Mouse (Mus musculus): ENCODE measurements around the gene Notch1. TPM values are rescaled to one million over a fixed set of nuclear protein-coding genes. Genes with fewer than 3 reads are reported as not detected.

Gene Notch1
- polyA plus RNA-seq, 1 experiment from 2014 or later: 17.3 TPM

DNA sequence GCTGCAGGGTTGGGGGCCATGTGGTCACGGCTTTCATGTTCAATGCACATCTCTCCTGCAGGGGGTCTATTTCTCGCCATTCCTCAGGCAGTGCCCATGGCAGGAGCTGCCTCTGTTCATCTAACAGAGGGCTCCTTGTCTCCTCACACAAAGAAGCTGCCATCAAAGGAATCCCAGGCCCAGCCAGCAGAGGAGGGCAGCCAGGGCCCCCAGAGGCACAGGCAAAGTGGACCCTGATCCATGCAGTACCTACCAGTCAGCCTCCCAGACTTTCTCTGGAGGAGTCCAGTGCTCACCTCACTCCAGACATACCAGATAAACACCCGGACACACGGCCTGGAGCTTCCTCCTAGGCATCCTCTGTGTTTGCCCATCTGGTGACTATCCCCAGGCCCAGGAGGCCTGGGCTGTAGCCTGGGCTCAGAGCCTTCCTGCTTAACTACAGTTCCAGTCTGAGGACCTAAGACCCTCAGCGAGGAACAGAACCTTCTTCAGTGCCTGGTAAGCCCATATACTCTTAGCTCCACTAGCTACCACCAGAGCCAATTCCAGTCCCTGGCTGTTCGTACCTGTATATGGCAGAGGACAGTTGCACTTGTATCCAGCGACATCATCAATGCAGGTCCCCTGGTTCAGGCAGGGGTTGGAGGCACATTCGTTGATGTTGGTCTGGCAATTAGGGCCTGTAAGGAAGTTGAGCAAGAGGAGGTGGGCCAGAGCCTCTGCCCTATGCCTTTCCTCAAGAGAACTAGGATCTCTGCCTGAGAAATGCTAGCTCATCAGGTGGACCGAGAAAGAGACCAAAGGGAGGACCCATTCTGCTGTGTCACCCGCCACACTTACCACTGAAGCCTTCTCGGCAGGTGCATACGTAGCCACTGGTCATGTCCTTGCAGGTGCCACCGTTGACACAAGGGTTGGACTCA lies 40.7 kb downstream of the Notch1 start:
- ATAC-seq (ENCODE audit: insufficient number of reproducible peaks, insufficient read depth, low FRiP score, low TSS enrichment, low read depth): no peak
- Histone ChIP-seq H3K27me3 (no peaks in the 10 kb centered on the region), H3K36me3 (peaks cover 95% of the 10 kb centered on the region), H3K9me3 (no peaks in the 10 kb centered on the region), H3K4me2 (no peak overlapping the region), H3K9ac (peak overlapping the region; percentile 49; the same call in 1 of the 2 replicates), H3K27ac (peak overlapping the region; percentile 9), H3K4me3 (no peak overlapping the region), H3K4me1 (no peaks in the 10 kb centered on the region)
- 77% methylated on average over 13 of the region's 13 CpGs for WGBS

DNA sequence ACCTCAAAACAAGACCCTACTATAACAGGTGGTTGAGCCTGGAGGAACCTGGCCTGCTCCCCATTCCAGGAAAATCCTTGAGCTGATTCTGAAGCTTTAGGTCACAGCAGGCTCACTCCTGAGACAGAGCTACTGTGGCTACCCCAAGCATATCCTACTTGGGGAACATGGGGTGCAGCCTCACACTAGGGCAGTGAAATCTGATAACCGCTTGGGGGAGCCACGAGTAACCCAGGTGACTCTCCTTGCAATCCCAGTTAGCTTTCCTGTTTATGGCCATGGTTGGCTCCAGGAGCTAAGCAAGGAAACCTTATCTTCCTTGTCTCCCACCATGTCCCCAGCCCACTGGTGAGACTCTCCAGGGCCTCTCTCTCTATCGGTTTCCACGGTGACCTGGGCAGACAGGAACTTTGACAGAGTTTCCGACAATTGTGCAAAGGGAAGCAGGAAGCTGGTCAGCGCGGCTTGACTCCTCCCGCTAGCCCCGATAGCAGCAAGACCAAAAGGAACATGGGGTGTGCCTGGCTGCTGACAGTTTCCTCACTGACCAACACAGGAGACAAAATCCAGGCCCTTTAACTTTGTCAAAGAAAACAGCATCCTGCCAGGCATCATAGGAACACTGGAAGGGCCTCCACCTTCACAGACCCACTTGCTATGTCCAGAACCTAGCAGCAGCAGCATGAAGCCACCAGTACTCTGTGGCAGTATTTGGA lies 41.5 kb downstream of the Notch1 start:
- Histone ChIP-seq H3K36me3 (peaks cover 95% of the 10 kb centered on the region), H3K27me3 (no peaks in the 10 kb centered on the region), H3K4me2 (no peak overlapping the region), H3K9me3 (no peaks in the 10 kb centered on the region), H3K9ac (no peak overlapping the region), H3K27ac (peak overlapping the region; percentile 9), H3K4me1 (no peaks in the 10 kb centered on the region), H3K4me3 (no peak overlapping the region)
- no peak for ATAC-seq (ENCODE audit: insufficient number of reproducible peaks, insufficient read depth, low FRiP score, low TSS enrichment, low read depth)
- WGBS: 45% methylated on average over 9 of the region's 9 CpGs

DNA sequence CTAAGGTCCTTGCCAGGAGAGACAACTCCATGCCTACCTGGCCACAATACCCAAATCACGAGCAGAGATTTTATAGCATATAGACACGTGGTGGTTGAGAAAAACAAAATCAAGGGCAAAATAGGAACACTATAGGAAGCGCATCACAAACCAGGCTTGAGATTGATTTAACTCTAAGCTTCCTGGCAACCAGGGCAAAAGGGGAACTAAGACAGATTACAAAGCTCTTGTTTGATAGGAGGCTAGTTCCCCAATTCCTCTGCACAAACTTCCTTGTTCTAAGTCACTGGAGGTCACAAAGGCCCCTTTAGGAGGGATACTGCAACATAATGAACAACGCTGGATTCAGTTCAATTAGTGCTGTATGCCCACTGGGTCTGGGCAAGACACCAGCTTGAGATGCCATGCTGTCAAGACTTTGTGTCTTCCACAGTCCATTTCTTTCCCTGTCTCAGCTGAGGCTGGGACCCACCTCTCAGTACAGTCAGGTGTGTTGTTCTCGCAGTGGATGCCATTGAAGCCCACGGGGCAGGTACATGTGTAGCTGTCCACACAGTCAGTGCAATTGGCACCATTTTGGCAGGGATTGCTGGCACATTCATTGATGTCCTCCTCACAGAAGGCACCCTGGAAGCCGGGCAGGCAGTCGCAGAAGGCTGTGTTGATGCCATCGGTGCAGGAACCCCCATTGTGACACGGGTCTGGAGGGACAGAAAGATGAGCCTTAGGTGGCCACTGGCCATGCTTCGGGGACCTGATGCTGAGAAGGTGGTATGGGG lies 44.0 kb downstream of the Notch1 start:
- H3K36me3 ChIP-seq: peaks cover 95% of the 10 kb centered on the region
- no peaks in the 10 kb centered on the region for H3K4me1 ChIP-seq
- H3K4me3 ChIP-seq: no peak overlapping the region
- no peak overlapping the region for H3K4me2 ChIP-seq
- H3K9ac ChIP-seq: no peak overlapping the region
- H3K27ac ChIP-seq: no peak overlapping the region
- no peaks in the 10 kb centered on the region for H3K9me3 ChIP-seq
- H3K27me3 ChIP-seq: no peaks in the 10 kb centered on the region
- WGBS: 90% methylated on average over 11 of the region's 11 CpGs
- ATAC-seq (ENCODE audit: insufficient number of reproducible peaks, insufficient read depth, low FRiP score, low TSS enrichment, low read depth): no peak

DNA sequence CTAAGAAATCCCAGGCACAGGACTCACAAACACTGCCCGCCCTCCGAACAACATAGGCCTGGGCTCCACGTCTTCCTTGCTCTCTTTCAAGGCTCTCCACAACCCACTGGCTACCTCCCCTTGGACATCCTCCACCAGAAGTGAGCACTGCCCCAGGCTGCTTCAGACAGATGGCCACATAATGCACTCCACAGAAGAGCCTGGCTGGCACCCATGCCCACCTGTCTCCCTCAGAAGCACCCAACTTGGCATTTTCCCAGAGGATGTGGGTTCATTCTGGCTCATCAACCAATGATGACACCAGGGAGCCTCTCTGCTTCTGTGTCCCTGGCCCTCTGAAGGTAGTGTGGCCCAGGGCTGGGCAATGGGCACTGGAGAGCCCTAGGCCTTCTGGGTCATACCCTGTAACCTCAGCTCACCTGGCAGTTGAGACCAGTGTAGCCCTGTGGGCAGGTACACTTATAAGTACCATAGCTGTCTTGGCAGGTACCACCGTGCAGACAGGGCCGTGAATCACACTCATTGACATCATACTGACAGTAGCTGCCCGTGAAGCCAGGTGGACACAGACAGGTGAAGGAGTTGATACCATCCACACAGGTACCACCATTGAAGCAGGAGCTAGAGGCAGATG lies 44.7 kb downstream of the Notch1 start:
- H3K9me3 ChIP-seq: no peaks in the 10 kb centered on the region
- H3K27me3 ChIP-seq: no peaks in the 10 kb centered on the region
- peaks cover 95% of the 10 kb centered on the region for H3K36me3 ChIP-seq
- H3K4me2 ChIP-seq: no peak overlapping the region
- ATAC-seq (ENCODE audit: insufficient number of reproducible peaks, insufficient read depth, low FRiP score, low TSS enrichment, low read depth): no peak
- no peak overlapping the region for H3K9ac ChIP-seq
- no peak overlapping the region for H3K4me3 ChIP-seq
- no peaks in the 10 kb centered on the region for H3K4me1 ChIP-seq
- no peak overlapping the region for H3K27ac ChIP-seq
- WGBS: 87% methylated on average over 6 of the region's 6 CpGs

DNA sequence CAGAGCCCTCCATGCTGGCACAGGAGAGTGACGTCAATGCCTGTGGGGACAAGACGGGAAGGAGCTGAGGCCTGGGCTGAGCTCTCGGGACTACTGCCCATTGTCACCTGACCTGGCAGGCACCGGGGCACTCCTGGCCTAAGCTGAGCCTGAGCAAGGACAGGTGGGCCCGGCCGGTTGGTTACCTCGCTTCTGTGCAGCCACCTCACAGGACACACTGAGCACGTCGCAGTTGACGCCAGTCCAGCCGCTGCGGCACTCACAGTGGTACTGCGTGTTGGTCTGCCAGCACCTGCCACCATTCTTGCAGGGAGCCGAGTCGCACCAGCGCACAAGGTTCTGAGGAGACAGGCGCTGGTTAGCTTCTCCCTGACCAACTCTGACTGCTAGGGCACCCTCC lies 45.5 kb downstream of the Notch1 start:
- peaks cover 95% of the 10 kb centered on the region for H3K36me3 ChIP-seq

DNA sequence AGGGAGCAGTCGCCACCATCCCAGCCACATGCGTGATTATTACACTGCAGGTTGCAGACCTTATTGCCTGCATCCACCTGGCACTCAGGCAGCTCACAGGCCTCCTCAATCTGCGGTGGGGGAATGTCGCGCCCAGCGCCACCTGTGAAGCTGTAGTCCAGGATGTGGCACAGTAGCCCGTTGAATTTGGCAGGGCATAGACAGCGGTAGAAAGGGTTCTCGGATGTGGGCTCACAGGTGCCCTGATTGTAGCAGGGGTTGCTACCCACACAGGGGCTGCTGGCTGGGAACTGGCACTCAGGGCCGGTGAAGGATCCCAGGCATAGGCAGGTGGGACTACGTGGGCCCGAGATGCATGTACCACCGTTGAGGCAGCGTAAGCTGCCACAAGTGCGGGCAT lies 48.1 kb downstream of the Notch1 start:
- no peaks in the 10 kb centered on the region for H3K4me1 ChIP-seq
- peaks cover 98% of the 10 kb centered on the region for H3K36me3 ChIP-seq
- ATAC-seq (ENCODE audit: insufficient number of reproducible peaks, insufficient read depth, low FRiP score, low TSS enrichment, low read depth): no peak
- no peak overlapping the region for H3K4me3 ChIP-seq
- WGBS: 95% methylated on average over 15 of the region's 15 CpGs
- H3K27me3 ChIP-seq: no peaks in the 10 kb centered on the region
- no peaks in the 10 kb centered on the region for H3K9me3 ChIP-seq
- H3K4me2 ChIP-seq: no peak overlapping the region
- H3K9ac ChIP-seq: no peak overlapping the region
- H3K27ac ChIP-seq: no peak overlapping the region

More for the DNA sequence above, 45.5 kb downstream of the Notch1 start:
- H3K4me3 ChIP-seq: no peak overlapping the region
- H3K4me1 ChIP-seq: no peaks in the 10 kb centered on the region
- H3K9ac ChIP-seq: 0 out of 2 replicates have a peak overlapping the region, but pooled peaks have one; percentile 11
- ATAC-seq (ENCODE audit: insufficient number of reproducible peaks, insufficient read depth, low FRiP score, low TSS enrichment, low read depth): no peak
- no peak overlapping the region for H3K4me2 ChIP-seq
- no peak overlapping the region for H3K27ac ChIP-seq
- no peaks in the 10 kb centered on the region for H3K27me3 ChIP-seq
- H3K9me3 ChIP-seq: no peaks in the 10 kb centered on the region
- WGBS: 89% methylated on average over 17 of the region's 17 CpGs

DNA sequence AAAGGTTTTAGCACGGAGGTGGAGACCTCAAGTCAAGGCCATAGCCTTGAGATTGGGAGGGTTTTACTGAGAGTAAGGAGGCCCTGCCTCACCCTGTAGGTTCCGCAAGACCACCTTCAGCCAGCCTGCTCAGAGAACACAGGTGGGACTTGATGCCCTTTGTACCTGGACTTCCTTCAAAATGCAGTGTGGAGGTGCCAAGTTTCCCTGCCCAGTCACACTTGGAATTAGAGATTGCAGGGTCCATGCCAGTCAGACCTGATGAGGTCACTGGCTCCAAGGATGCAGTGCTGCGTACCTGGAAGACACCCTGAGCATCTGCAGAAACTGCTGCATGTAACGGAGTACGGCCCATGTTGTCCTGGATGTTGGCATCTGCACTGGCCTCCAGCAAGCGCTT lies 53.1 kb downstream of the Notch1 start:
- Histone ChIP-seq H3K27ac (no peak overlapping the region), H3K9ac (no peak overlapping the region), H3K4me2 (no peak overlapping the region), H3K4me1 (peaks cover 13% of the 10 kb centered on the region), H3K36me3 (peaks cover 93% of the 10 kb centered on the region), H3K27me3 (no peaks in the 10 kb centered on the region), H3K9me3 (no peaks in the 10 kb centered on the region), H3K4me3 (no peak overlapping the region)
- ATAC-seq (ENCODE audit: insufficient number of reproducible peaks, insufficient read depth, low FRiP score, low TSS enrichment, low read depth): no peak
- WGBS: 94% methylated on average over 6 of the region's 6 CpGs

DNA sequence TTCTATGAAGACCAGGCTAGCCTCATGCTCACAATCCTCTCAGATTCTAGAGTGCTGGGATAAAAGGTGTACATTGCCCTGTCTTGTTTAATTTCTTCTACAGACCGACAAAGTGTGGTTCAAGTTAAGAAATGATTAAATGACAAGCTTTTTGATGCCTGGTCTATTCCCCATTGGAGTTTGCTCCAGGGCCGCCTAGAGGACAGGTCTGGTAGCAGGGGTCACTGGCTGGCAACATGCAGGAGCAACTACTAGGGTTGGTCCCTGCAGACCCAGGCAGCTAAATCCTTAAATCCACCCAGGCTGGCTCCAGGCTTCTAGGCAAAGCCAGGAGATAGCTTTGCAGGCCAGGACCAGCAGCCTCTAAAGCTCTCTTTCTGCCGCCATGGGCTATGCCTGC lies 53.5 kb downstream of the Notch1 start:
- Histone ChIP-seq H3K27me3 (no peaks in the 10 kb centered on the region), H3K9me3 (no peaks in the 10 kb centered on the region), H3K4me1 (peaks cover 17% of the 10 kb centered on the region), H3K4me2 (no peak overlapping the region), H3K9ac (no peak overlapping the region), H3K4me3 (no peak overlapping the region), H3K36me3 (peaks cover 91% of the 10 kb centered on the region), H3K27ac (no peak overlapping the region)
- ATAC-seq (ENCODE audit: insufficient number of reproducible peaks, insufficient read depth, low FRiP score, low TSS enrichment, low read depth): no peak
- WGBS: 80% methylated on average over 3 of the region's 3 CpGs

DNA sequence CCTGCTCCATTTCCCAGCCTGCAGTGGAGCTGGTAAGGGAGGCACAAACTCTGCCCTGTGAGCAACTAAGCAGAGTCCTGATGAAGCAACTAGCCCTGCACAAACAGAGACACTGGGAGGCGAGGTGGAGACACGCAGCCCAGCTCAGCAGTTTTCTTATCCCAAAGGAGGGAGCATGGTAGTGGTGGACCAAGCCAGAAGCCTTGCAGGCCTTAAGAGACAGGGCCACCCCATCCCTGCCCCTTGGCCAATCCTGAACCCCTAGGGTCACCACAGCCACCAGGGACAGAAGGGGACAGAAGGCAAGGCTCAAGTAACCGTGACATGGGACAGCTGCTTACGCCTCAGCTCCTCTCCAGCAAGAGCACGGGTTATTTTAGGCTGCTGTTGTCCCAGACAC lies 54.8 kb downstream of the Notch1 start:
- H3K9ac ChIP-seq: no peak overlapping the region
- H3K27ac ChIP-seq: no peak overlapping the region
- 91% methylated on average over 5 of the region's 5 CpGs for WGBS
- H3K9me3 ChIP-seq: no peaks in the 10 kb centered on the region
- H3K4me2 ChIP-seq: no peak overlapping the region
- peaks cover 19% of the 10 kb centered on the region for H3K4me1 ChIP-seq
- H3K36me3 ChIP-seq: peaks cover 78% of the 10 kb centered on the region
- H3K27me3 ChIP-seq: no peaks in the 10 kb centered on the region
- H3K4me3 ChIP-seq: no peak overlapping the region
- no peak for ATAC-seq (ENCODE audit: insufficient number of reproducible peaks, insufficient read depth, low FRiP score, low TSS enrichment, low read depth)

DNA sequence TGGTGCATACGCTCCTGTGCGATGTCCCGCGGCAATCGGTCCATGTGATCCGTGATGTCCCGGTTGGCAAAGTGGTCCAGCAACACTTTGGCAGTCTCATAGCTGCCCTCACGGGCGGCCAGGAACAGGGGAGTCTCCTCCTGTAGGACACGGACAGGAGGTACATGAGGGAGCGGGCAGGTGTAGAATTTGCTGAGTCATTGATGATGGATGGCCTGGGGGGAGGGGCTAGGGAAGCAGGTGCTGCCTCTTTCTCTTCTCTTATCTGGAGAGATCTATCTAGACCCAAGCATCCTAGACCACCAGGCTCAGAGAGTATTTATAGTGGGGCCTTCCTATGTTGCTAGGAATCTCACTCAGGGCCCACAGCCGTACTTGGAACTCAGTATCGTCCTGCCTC lies 55.6 kb downstream of the Notch1 start:
- H3K9me3 ChIP-seq: no peaks in the 10 kb centered on the region
- no peak overlapping the region for H3K4me2 ChIP-seq
- H3K27me3 ChIP-seq: no peaks in the 10 kb centered on the region
- H3K36me3 ChIP-seq: peaks cover 70% of the 10 kb centered on the region
- ATAC-seq (ENCODE audit: insufficient number of reproducible peaks, insufficient read depth, low FRiP score, low TSS enrichment, low read depth): no peak
- H3K9ac ChIP-seq: no peak overlapping the region
- WGBS: 92% methylated on average over 13 of the region's 13 CpGs
- H3K4me1 ChIP-seq: peaks cover 19% of the 10 kb centered on the region
- no peak overlapping the region for H3K27ac ChIP-seq
- H3K4me3 ChIP-seq: no peak overlapping the region

DNA sequence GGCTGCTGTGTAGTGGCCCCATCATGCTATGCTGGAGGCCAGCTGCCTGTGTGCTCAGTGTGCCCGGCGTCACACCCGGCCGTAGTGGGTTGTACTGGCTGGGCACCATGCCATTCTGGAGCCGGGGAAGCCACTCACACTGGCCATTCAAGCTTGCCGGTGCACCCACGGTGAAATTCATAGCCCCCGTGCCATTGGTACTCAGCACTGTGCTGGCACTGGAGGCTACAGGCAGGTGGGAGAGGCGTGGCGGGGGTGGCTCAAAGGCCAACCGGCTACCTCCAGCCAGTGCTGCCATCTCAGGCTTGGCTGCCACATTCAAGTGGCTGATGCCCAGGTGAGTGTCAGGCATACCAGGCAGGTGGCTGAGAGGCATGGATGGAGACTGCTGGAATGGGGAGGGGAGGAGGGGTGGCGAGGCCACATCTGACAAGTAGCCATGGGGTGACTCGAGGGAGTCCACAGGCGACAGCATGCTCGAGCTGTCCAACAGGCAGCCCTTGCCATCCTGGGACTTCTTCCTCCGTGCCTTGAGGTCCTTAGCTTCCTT lies 56.3 kb downstream of the Notch1 start:
- Histone ChIP-seq H3K36me3 (peaks cover 63% of the 10 kb centered on the region), H3K9me3 (no peaks in the 10 kb centered on the region)

More for the DNA sequence above, 56.3 kb downstream of the Notch1 start:
- WGBS: 89% methylated on average over 16 of the region's 16 CpGs
- Histone ChIP-seq H3K4me2 (no peak overlapping the region), H3K4me3 (no peak overlapping the region), H3K27me3 (no peaks in the 10 kb centered on the region), H3K9ac (0 out of 2 replicates have a peak overlapping the region, but pooled peaks have one; percentile 2), H3K4me1 (peaks cover 19% of the 10 kb centered on the region), H3K27ac (no peak overlapping the region)
- no peak for ATAC-seq (ENCODE audit: insufficient number of reproducible peaks, insufficient read depth, low FRiP score, low TSS enrichment, low read depth)

Measured in embryonic facial prominence, embryonic 13.5 days (tissue).